Mouse (Mus musculus): Measurements from ENCODE around the gene Yars. TPM values are rescaled to one million over a fixed set of nuclear protein-coding genes. Genes with fewer than 3 reads are reported as not detected.

Gene Yars
- 102 and 109 TPM in 2 replicates for polyA plus RNA-seq (2014; fragmentation: Nextera tagmentation; extraction: Ambion mirVana)

DNA sequence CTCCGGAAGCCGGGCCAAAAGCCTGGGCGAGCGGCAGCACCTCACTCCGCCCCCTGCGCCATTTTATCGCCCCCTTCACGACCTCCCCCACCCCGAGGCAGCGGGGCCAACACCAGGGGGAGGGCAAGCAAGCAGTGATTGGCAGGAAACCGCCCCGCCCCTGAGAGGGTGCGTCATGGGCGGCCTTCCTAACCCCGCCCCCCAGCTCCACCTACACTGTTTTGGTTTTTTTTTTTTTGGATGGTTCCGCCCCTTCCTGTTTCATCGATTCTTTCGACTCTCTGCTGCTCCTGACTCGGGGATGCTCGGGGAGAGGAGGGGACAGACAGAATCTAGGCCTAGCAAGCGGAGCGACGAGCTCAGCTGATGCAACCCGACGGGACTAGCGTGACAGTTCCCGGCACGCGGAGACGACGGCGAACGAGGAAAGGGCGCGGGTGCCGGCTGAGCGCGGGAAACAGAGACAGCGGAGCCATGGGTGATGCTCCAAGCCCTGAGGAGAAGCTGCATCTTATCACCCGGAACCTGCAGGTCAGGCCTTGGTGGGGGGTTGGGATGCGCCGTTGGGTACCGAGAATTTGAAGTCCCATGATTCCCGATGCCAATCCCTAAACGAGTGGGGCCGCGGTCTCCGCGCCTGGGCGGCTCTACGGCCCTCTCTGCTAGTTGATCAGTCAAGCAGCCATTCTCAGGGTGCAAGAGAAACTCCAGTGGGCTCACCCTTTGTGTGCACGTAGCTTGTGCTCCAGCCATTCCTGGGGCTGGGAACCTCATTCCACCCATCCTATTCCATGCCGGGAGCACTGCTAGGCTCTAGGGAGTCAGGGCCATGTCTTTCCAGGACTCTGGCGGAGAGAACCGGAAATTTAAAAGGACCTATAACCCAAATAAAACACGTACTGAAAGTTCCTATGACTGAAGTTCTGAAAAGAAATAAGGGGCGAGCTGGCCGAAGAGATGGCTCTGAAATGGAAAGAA lies at the start of gene Yars, which contains the start of gene S100pbp:
TSS of gene Yars (plus strand) at position 219 of the 978 bp plus-strand sequence.
TSS of gene S100pbp (minus strand) at position 186 of the 978 bp plus-strand sequence.
- H3K27ac ChIP-seq (ENCODE audit: low read depth, low read length) = peak within 1 kb of the TSS; percentile 90
- H3K4me3 ChIP-seq (ENCODE audit: low read depth, low read length) = peak within 1 kb of the TSS; percentile 92
- H3K27me3 ChIP-seq (ENCODE audit: control insufficient read depth, insufficient read depth, low read length) = no peaks in the 10 kb centered on the region
- peak within 1 kb of the TSS; percentile 81 for H3K9ac ChIP-seq (ENCODE audit: low read depth, low read length)
- ATAC-seq (ENCODE audit: low FRiP score) (peak; percentile 88), DNase-seq (ENCODE audit: low spot score) (peak; percentile 98)
- peak within 1 kb of the TSS; percentile 85 for H3K4me2 ChIP-seq (replicated peaks; ENCODE audit: low read depth, low read length)
- no peaks in the 10 kb centered on the region for H3K9me3 ChIP-seq (ENCODE audit: control insufficient read depth, low read length)
- H3K4me1 ChIP-seq (replicated peaks; ENCODE audit: control insufficient read depth, insufficient read depth, low read length) = no peaks in the 10 kb centered on the region
- 1% methylated on average over 49 of the region's 58 CpGs for WGBS
- no peaks in the 10 kb centered on the region for H3K36me3 ChIP-seq (ENCODE audit: control insufficient read depth, insufficient read depth, low read length)

GRCm38 (mm10) chr4:129140808-129141207 lies 48.8 kb upstream of the Yars start:
- no peaks in the 10 kb centered on the region for H3K9me3 ChIP-seq (ENCODE audit: control insufficient read depth, low read length)
- H3K36me3 ChIP-seq (ENCODE audit: control insufficient read depth, insufficient read depth, low read length) = no peaks in the 10 kb centered on the region
- ATAC-seq (ENCODE audit: low FRiP score) = no peak
- H3K4me3 ChIP-seq (ENCODE audit: low read depth, low read length) = no peak overlapping the region
- DNase-seq (ENCODE audit: low spot score) = no peak
- peaks cover 21% of the 10 kb centered on the region for H3K27me3 ChIP-seq (ENCODE audit: control insufficient read depth, insufficient read depth, low read length)
- peaks cover 4% of the 10 kb centered on the region for H3K4me1 ChIP-seq (replicated peaks; ENCODE audit: control insufficient read depth, insufficient read depth, low read length)
- no peak overlapping the region for H3K27ac ChIP-seq (ENCODE audit: low read depth, low read length)
- no peak overlapping the region for H3K4me2 ChIP-seq (replicated peaks; ENCODE audit: low read depth, low read length)
- WGBS = 87% methylated on average over 4 of the region's 4 CpGs
- H3K9ac ChIP-seq (ENCODE audit: low read depth, low read length) = no peak overlapping the region

DNA sequence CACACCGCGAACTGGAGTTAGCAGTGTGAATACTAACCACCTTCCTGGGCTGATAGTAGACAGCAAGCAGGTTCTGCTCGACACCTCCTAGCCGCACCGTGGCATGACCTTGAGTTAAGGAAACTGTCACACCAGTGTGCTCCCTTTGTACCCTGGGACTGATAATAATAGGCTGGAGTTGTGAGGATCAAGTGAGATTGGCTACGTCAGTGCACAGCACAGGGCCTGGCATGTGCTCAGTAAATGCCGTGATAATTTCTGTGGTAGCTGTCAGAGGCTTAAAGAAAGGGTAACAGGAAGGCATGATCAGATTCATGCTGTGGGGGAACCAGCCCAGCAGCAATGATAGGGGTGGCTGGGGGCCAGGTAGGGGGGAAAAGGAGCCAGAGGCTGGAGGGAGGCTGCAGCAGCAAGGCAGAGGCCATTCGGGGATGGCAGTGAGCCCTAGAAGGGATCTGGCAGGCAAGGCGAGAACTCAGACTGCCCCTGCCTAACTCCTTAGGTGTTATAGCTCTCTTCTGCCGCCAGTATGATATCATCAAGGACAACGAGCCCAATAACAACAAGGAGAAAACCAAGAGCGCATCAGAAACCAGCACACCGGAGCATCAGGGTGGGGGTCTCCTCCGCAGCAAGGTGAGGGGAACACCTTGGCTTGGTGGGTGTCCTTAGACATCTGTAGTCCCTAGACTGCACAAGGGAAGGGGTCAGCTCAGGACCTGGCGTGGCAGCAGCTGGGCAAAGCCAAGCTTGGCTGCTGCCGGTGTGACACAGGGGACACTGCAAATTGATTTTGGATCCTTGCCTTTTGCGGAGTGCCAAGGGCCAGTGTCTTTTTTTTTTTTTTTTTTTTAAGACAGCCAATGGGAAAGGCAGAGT lies 47.8 kb upstream of the Yars start:
- 82% methylated on average over 17 of the region's 17 CpGs for WGBS
- ATAC-seq (ENCODE audit: low FRiP score) (no peak), DNase-seq (ENCODE audit: low spot score) (no peak)
- Histone ChIP-seq H3K4me2 (replicated peaks; ENCODE audit: low read depth, low read length) (no peak overlapping the region), H3K4me1 (replicated peaks; ENCODE audit: control insufficient read depth, insufficient read depth, low read length) (peaks cover 4% of the 10 kb centered on the region), H3K9me3 (ENCODE audit: control insufficient read depth, low read length) (no peaks in the 10 kb centered on the region), H3K4me3 (ENCODE audit: low read depth, low read length) (no peak overlapping the region), H3K27me3 (ENCODE audit: control insufficient read depth, insufficient read depth, low read length) (peaks cover 17% of the 10 kb centered on the region), H3K9ac (ENCODE audit: low read depth, low read length) (no peak overlapping the region), H3K36me3 (ENCODE audit: control insufficient read depth, insufficient read depth, low read length) (no peaks in the 10 kb centered on the region), H3K27ac (ENCODE audit: low read depth, low read length) (no peak overlapping the region)

DNA sequence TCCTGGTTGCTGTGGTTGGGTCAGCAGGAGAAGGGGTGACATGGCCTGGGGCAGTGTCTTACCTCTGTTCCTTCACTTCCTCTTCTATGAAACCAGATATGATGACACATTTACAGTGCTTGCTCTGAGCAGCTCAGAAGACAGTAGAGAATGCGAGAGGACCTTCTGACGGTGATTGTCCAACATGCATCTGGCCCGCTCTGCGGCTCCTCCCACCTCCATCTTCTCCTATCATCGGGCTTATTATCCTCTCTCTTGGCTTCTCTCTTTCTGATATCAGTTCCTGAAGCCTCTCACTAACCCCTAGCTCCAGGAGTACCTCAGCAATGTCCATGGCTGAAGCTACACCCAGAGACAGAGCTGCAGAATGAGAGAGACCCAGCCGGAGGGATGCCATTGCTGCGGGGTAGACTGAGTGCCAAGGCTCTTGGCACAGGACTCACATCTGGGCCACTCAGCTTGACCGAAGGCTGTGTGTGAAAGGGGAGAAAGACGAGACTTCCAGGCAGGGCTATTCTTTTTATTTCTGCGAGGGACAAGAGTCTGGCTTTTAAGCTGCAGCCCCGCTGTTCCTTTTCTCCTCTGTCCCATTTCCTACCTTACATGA lies 47.0 kb upstream of the Yars start:
- no peak overlapping the region for H3K4me3 ChIP-seq (ENCODE audit: low read depth, low read length)
- ATAC-seq (ENCODE audit: low FRiP score) (no peak), DNase-seq (ENCODE audit: low spot score) (no peak)
- H3K4me2 ChIP-seq (replicated peaks; ENCODE audit: low read depth, low read length) = no peak overlapping the region
- no peak overlapping the region for H3K27ac ChIP-seq (ENCODE audit: low read depth, low read length)
- no peaks in the 10 kb centered on the region; the same call in 1 of the 2 replicates for H3K4me1 ChIP-seq (replicated peaks; ENCODE audit: control insufficient read depth, insufficient read depth, low read length)
- peaks cover 11% of the 10 kb centered on the region for H3K27me3 ChIP-seq (ENCODE audit: control insufficient read depth, insufficient read depth, low read length)
- H3K9ac ChIP-seq (ENCODE audit: low read depth, low read length) = no peak overlapping the region
- WGBS = 89% methylated on average over 11 of the region's 11 CpGs
- no peaks in the 10 kb centered on the region for H3K36me3 ChIP-seq (ENCODE audit: control insufficient read depth, insufficient read depth, low read length)
- no peaks in the 10 kb centered on the region for H3K9me3 ChIP-seq (ENCODE audit: control insufficient read depth, low read length)

DNA sequence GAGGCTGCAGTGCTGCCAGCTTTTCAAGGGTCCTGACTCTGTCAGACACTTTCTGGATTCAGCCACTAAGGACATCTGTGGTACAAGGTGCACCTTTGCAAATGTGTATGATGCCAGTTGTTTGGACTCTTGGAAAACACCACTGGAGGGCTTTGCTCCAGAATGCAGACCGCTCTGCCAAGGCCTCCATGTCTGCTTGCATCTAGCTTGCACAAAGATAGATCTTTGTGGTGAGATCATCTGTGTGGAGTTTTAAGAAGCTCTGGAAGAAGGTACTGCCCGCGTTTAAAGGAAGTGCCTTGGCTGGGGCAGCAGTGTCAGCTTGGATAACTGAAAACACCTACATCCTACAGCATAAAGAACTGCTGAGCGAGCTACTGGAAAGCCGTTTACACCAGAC lies 46.1 kb upstream of the Yars start:
- DNase-seq (ENCODE audit: low spot score) (no peak), ATAC-seq (ENCODE audit: low FRiP score) (no peak)
- H3K9ac ChIP-seq (ENCODE audit: low read depth, low read length) = no peak overlapping the region
- no peaks in the 10 kb centered on the region for H3K9me3 ChIP-seq (ENCODE audit: control insufficient read depth, low read length)
- no peak overlapping the region for H3K4me2 ChIP-seq (replicated peaks; ENCODE audit: low read depth, low read length)
- H3K27me3 ChIP-seq (ENCODE audit: control insufficient read depth, insufficient read depth, low read length) = peaks cover under 1% of the 10 kb centered on the region
- WGBS = 88% methylated on average over 5 of the region's 5 CpGs
- H3K36me3 ChIP-seq (ENCODE audit: control insufficient read depth, insufficient read depth, low read length) = no peaks in the 10 kb centered on the region
- no peak overlapping the region for H3K27ac ChIP-seq (ENCODE audit: low read depth, low read length)
- no peak overlapping the region for H3K4me3 ChIP-seq (ENCODE audit: low read depth, low read length)
- H3K4me1 ChIP-seq (replicated peaks; ENCODE audit: control insufficient read depth, insufficient read depth, low read length) = no peaks in the 10 kb centered on the region; the same call in 1 of the 2 replicates

DNA sequence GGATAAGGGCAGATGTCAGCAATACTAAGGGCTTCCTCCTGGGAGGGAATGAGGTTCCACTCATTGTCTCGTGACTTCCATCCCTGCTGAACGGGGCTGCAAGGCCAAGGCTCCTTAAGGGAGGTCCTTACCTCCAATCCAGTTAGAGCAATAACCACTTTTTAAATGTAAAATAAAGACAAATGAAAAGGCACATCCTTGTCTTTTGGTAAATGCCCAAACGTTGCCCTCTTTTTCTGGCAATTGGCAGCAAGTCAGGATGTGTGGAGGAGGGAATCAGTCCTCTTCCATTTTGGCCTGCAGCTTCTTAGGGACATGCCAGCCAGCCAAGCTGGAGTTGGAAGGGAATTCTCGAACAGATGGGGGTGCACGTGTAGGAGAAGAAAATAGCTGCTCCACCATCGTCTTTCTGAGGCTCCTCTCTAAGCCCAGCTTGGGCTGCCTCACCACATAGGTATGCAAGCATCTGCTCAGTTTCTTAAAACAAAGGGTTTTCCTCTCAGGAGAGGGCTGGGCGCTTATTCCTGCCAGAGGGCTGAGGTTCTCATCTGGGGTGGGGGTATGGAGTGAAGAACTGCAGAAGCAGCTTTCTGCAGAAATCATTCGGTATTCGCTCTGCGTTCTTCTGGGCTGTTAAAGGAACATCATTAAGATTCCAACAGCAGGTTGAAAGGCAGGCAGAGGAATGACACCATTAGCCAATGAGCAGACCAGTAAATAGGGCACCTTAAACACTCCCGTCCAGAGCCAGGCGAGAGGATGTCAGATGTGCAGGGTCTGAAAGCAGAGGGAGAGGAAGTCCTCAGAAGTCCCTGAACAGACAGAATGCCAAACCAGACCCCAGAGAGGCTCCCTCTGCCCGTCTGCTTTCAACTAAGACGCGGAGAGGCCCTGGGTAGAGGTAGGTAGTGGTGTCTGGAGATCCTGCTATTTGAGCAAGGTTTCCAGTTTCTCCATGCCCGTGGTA lies 44.9 kb upstream of the Yars start:
- Histone ChIP-seq H3K4me3 (ENCODE audit: low read depth, low read length) (no peak overlapping the region), H3K9ac (ENCODE audit: low read depth, low read length) (no peak overlapping the region), H3K4me1 (replicated peaks; ENCODE audit: control insufficient read depth, insufficient read depth, low read length) (no peaks in the 10 kb centered on the region; the same call in 1 of the 2 replicates), H3K4me2 (replicated peaks; ENCODE audit: low read depth, low read length) (no peak overlapping the region), H3K27me3 (ENCODE audit: control insufficient read depth, insufficient read depth, low read length) (no peaks in the 10 kb centered on the region), H3K36me3 (ENCODE audit: control insufficient read depth, insufficient read depth, low read length) (no peaks in the 10 kb centered on the region), H3K27ac (ENCODE audit: low read depth, low read length) (no peak overlapping the region), H3K9me3 (ENCODE audit: control insufficient read depth, low read length) (no peaks in the 10 kb centered on the region)
- WGBS = 71% methylated on average over 16 of the region's 16 CpGs
- DNase-seq (ENCODE audit: low spot score) (no peak), ATAC-seq (ENCODE audit: low FRiP score) (no peak)

GRCm38 (mm10) chr4:129145411-129145810 lies 44.1 kb upstream of the Yars start:
- Histone ChIP-seq H3K27ac (ENCODE audit: low read depth, low read length) (no peak overlapping the region), H3K4me3 (ENCODE audit: low read depth, low read length) (no peak overlapping the region), H3K4me1 (replicated peaks; ENCODE audit: control insufficient read depth, insufficient read depth, low read length) (no peaks in the 10 kb centered on the region; the same call in 1 of the 2 replicates), H3K9ac (ENCODE audit: low read depth, low read length) (no peak overlapping the region), H3K9me3 (ENCODE audit: control insufficient read depth, low read length) (no peaks in the 10 kb centered on the region), H3K36me3 (ENCODE audit: control insufficient read depth, insufficient read depth, low read length) (no peaks in the 10 kb centered on the region), H3K4me2 (replicated peaks; ENCODE audit: low read depth, low read length) (no peak overlapping the region), H3K27me3 (ENCODE audit: control insufficient read depth, insufficient read depth, low read length) (no peaks in the 10 kb centered on the region)
- WGBS = 75% methylated on average over 4 of the region's 4 CpGs
- no peak for ATAC-seq (ENCODE audit: low FRiP score)
- no peak for DNase-seq (ENCODE audit: low spot score)

Data from hindbrain, embryonic 11.5 days (tissue).